Comparison of ENCODE assay signal across 8 mouse cellular contexts in genomic region chr19:8857689-8858088, GRCm38 (mm10). TPM values are rescaled to one million over a fixed set of nuclear protein-coding genes. Genes with fewer than 3 reads are reported as not detected.
A peak's percentile ranks its signal among the peaks of the same experiment; 100 is the strongest.
DNase-seq lines count a peak whose midpoint lies in the region; ATAC-seq and TF ChIP-seq lines count a peak whose summit lies in the region.

No protein-coding gene starts in this region.

- H3K4me2 ChIP-seq in forebrain, postnatal 0 days (ENCODE audit: low read depth): no peak overlapping the region
- H3K4me2 ChIP-seq in forebrain, embryonic 12.5 days: no peak overlapping the region
- H3K4me2 ChIP-seq in embryonic facial prominence, embryonic 11.5 days (ENCODE audit: low read depth, low read length): no peak overlapping the region
- no peak overlapping the region for H3K4me2 ChIP-seq in liver, embryonic 13.5 days
- no peak overlapping the region for H3K4me2 ChIP-seq in midbrain, embryonic 16.5 days (ENCODE audit: low read length)

- TF ChIP-seq POLR2A in testis, adult 2 months (IDR thresholded peaks at IDR 0.05; ENCODE audit: control insufficient read depth, low read depth, low read length): no peak

- no peaks in the 10 kb centered on the region for H3K4me1 ChIP-seq in forebrain, postnatal 0 days (ENCODE audit: insufficient read depth)
- no peaks in the 10 kb centered on the region for H3K4me1 ChIP-seq in forebrain, embryonic 12.5 days
- no peaks in the 10 kb centered on the region for H3K4me1 ChIP-seq in testis, adult 2 months (ENCODE audit: control insufficient read depth, insufficient read depth, low read length)
- H3K4me1 ChIP-seq in embryonic facial prominence, embryonic 11.5 days (ENCODE audit: control insufficient read depth, insufficient read depth, low read length): no peaks in the 10 kb centered on the region
- H3K4me1 ChIP-seq in liver, embryonic 13.5 days (replicated peaks): no peaks in the 10 kb centered on the region
- H3K4me1 ChIP-seq in midbrain, embryonic 16.5 days (ENCODE audit: control insufficient read depth, insufficient read depth, low read length): no peaks in the 10 kb centered on the region

- H3K9me3 ChIP-seq in forebrain, postnatal 0 days (ENCODE audit: low read length): no peaks in the 10 kb centered on the region
- H3K9me3 ChIP-seq in forebrain, embryonic 12.5 days: no peaks in the 10 kb centered on the region
- no peaks in the 10 kb centered on the region for H3K9me3 ChIP-seq in embryonic facial prominence, embryonic 11.5 days (replicated peaks; ENCODE audit: control insufficient read depth, low read length)
- H3K9me3 ChIP-seq in liver, embryonic 13.5 days (replicated peaks): no peaks in the 10 kb centered on the region
- H3K9me3 ChIP-seq in midbrain, embryonic 16.5 days (replicated peaks; ENCODE audit: control insufficient read depth, low read length, poor library complexity, severe bottlenecking): no peaks in the 10 kb centered on the region

- no peaks in the 10 kb centered on the region for H3K27me3 ChIP-seq in forebrain, postnatal 0 days (ENCODE audit: insufficient read depth, low read length)
- H3K27me3 ChIP-seq in forebrain, embryonic 12.5 days: no peaks in the 10 kb centered on the region
- H3K27me3 ChIP-seq in testis, adult 2 months (ENCODE audit: control insufficient read depth, insufficient read depth, low read length): no peaks in the 10 kb centered on the region
- no peaks in the 10 kb centered on the region for H3K27me3 ChIP-seq in embryonic facial prominence, embryonic 11.5 days (ENCODE audit: control insufficient read depth, insufficient read depth, low read length)
- no peaks in the 10 kb centered on the region for H3K27me3 ChIP-seq in liver, embryonic 13.5 days
- H3K27me3 ChIP-seq in midbrain, embryonic 16.5 days (ENCODE audit: control insufficient read depth, insufficient read depth, low read depth, low read length): no peaks in the 10 kb centered on the region

- H3K9ac ChIP-seq in forebrain, postnatal 0 days: no peak overlapping the region
- no peak overlapping the region for H3K9ac ChIP-seq in forebrain, embryonic 12.5 days
- H3K9ac ChIP-seq in embryonic facial prominence, embryonic 11.5 days (replicated peaks; ENCODE audit: low read length): no peak overlapping the region
- H3K9ac ChIP-seq in liver, embryonic 13.5 days: no peak overlapping the region
- H3K9ac ChIP-seq in midbrain, embryonic 16.5 days (ENCODE audit: low read depth, low read length): no peak overlapping the region

- peak; percentile 68 for TF ChIP-seq CTCF in forebrain, postnatal 0 days (IDR thresholded peaks at IDR 0.05; ENCODE audit: low read depth)
- TF ChIP-seq CTCF in testis, adult 2 months (IDR thresholded peaks at IDR 0.05; ENCODE audit: control insufficient read depth, insufficient read depth, insufficient replicate concordance, low read depth, low read length): peak; percentile 48; the same call in 1 of the 2 replicates

- 43% methylated on average over 4 of the region's 4 CpGs for WGBS in forebrain, postnatal 0 days
- 50% methylated on average over 4 of the region's 4 CpGs for WGBS in forebrain, embryonic 12.5 days
- WGBS in embryonic facial prominence, embryonic 11.5 days: 37% methylated on average over 4 of the region's 4 CpGs
- WGBS in liver, embryonic 13.5 days (ENCODE audit: insufficient replicate concordance): 31% methylated on average over 4 of the region's 4 CpGs
- 42% methylated on average over 4 of the region's 4 CpGs for WGBS in midbrain, embryonic 16.5 days

- H3K27ac ChIP-seq in forebrain, postnatal 0 days (ENCODE audit: low read depth, low read length): no peak overlapping the region
- H3K27ac ChIP-seq in forebrain, embryonic 12.5 days: no peak overlapping the region
- H3K27ac ChIP-seq in testis, adult 2 months (ENCODE audit: control insufficient read depth, insufficient read depth, low read depth, low read length): no peak overlapping the region
- H3K27ac ChIP-seq in embryonic facial prominence, embryonic 11.5 days (replicated peaks; ENCODE audit: low read depth, low read length): no peak overlapping the region
- H3K27ac ChIP-seq in liver, embryonic 13.5 days: no peak overlapping the region
- H3K27ac ChIP-seq in midbrain, embryonic 16.5 days (ENCODE audit: low read length): no peak overlapping the region

- no peak overlapping the region for H3K4me3 ChIP-seq in forebrain, postnatal 0 days (ENCODE audit: low read depth, low read length)
- no peak overlapping the region for H3K4me3 ChIP-seq in forebrain, embryonic 12.5 days (replicated peaks)
- H3K4me3 ChIP-seq in testis, adult 2 months (ENCODE audit: control insufficient read depth, low read depth, low read length): no peak overlapping the region
- H3K4me3 ChIP-seq in embryonic facial prominence, embryonic 11.5 days (ENCODE audit: low read depth, low read length): no peak overlapping the region
- H3K4me3 ChIP-seq in liver, embryonic 13.5 days (replicated peaks): no peak overlapping the region
- no peak overlapping the region for H3K4me3 ChIP-seq in midbrain, embryonic 16.5 days (ENCODE audit: low read depth, low read length)

- ATAC-seq in forebrain, postnatal 0 days: no peak
- ATAC-seq in forebrain, embryonic 12.5 days (ENCODE audit: low FRiP score): no peak
- no peak for ATAC-seq in embryonic facial prominence, embryonic 11.5 days (replicated peaks; ENCODE audit: insufficient number of reproducible peaks, low FRiP score, low TSS enrichment, low read depth)
- 0 out of 2 replicates have a peak, but pooled peaks have one; percentile 50 for ATAC-seq in liver, embryonic 13.5 days (ENCODE audit: low read depth)
- ATAC-seq in midbrain, embryonic 16.5 days: no peak

- H3K36me3 ChIP-seq in forebrain, postnatal 0 days (ENCODE audit: insufficient read depth): no peaks in the 10 kb centered on the region
- no peaks in the 10 kb centered on the region for H3K36me3 ChIP-seq in forebrain, embryonic 12.5 days (replicated peaks)
- H3K36me3 ChIP-seq in testis, adult 2 months (ENCODE audit: control insufficient read depth, insufficient read depth, low read length): no peaks in the 10 kb centered on the region
- no peaks in the 10 kb centered on the region for H3K36me3 ChIP-seq in embryonic facial prominence, embryonic 11.5 days (replicated peaks; ENCODE audit: control insufficient read depth, insufficient read depth, low read depth, low read length)
- H3K36me3 ChIP-seq in liver, embryonic 13.5 days: no peaks in the 10 kb centered on the region
- no peaks in the 10 kb centered on the region for H3K36me3 ChIP-seq in midbrain, embryonic 16.5 days (ENCODE audit: control insufficient read depth, insufficient read depth, low read length)

- DNase-seq in forebrain, postnatal 0 days: peak; percentile 56
- DNase-seq in testis, postnatal 14 days (ENCODE audit: low spot score): no peak
- peak; percentile 64 for DNase-seq in embryonic facial prominence, embryonic 11.5 days (ENCODE audit: low spot score)
- DNase-seq in liver, embryonic 13.5 days: peak; percentile 35
- peak; percentile 62 for DNase-seq in thymus, postnatal 14 days

RNA-seq across cellular contexts. Expression of gene Lrrn4cl, which starts 7.1 kb away (rescaled TPM):
- total RNA-seq in forebrain, postnatal 0 days (2014; rRNA removed): 1.5 and 2.6 TPM in 2 replicates
- 0.58 and 0.88 TPM in 2 replicates for polyA plus RNA-seq in forebrain, postnatal 0 days (2015; fragmentation: Nextera tagmentation; extraction: Ambion mirVana)
- polyA plus RNA-seq in forebrain, embryonic 12.5 days (2016; fragmentation: Nextera tagmentation; extraction: Ambion mirVana): 0.26 and 0.60 TPM in 2 replicates
- 0.37 and 0.40 TPM in 2 replicates for polyA plus RNA-seq in testis, adult 2 months (2012; rRNA removed)
- polyA plus RNA-seq in embryonic facial prominence, embryonic 11.5 days (2014; fragmentation: Nextera tagmentation; extraction: Ambion mirVana): 0.10 and 0.49 TPM in 2 replicates
- polyA plus RNA-seq in liver, embryonic 13.5 days (2015; fragmentation: Nextera tagmentation; extraction: Ambion mirVana): 0.05 and 0.18 TPM in 2 replicates
- 0.62 and 0.92 TPM in 2 replicates for polyA plus RNA-seq in midbrain, embryonic 16.5 days (2015; fragmentation: Nextera tagmentation; extraction: Ambion mirVana)

RNA-seq across cellular contexts. Expression of gene Ubxn1, which starts 13.6 kb away (rescaled TPM):
- 108 and 126 TPM in 2 replicates for total RNA-seq in forebrain, postnatal 0 days (2014; rRNA removed)
- 168 and 185 TPM in 2 replicates for polyA plus RNA-seq in forebrain, postnatal 0 days (2015; fragmentation: Nextera tagmentation; extraction: Ambion mirVana)
- polyA plus RNA-seq in forebrain, embryonic 12.5 days (2016; fragmentation: Nextera tagmentation; extraction: Ambion mirVana): 178 and 182 TPM in 2 replicates
- polyA plus RNA-seq in testis, adult 2 months (2012; rRNA removed): 83.7 and 92.2 TPM in 2 replicates
- polyA plus RNA-seq in embryonic facial prominence, embryonic 11.5 days (2014; fragmentation: Nextera tagmentation; extraction: Ambion mirVana): 184 and 189 TPM in 2 replicates
- polyA plus RNA-seq in liver, embryonic 13.5 days (2015; fragmentation: Nextera tagmentation; extraction: Ambion mirVana): 112 and 125 TPM in 2 replicates
- polyA plus RNA-seq in midbrain, embryonic 16.5 days (2015; fragmentation: Nextera tagmentation; extraction: Ambion mirVana): 130 and 142 TPM in 2 replicates

RNA-seq across cellular contexts. Expression of gene Gng3, which starts 18.7 kb away (rescaled TPM):
- total RNA-seq in forebrain, postnatal 0 days (2014; rRNA removed): 68.0 and 78.5 TPM in 2 replicates
- polyA plus RNA-seq in forebrain, postnatal 0 days (2015; fragmentation: Nextera tagmentation; extraction: Ambion mirVana): 594 and 622 TPM in 2 replicates
- polyA plus RNA-seq in forebrain, embryonic 12.5 days (2016; fragmentation: Nextera tagmentation; extraction: Ambion mirVana): 131 and 139 TPM in 2 replicates
- 2.0 and 2.4 TPM in 2 replicates for polyA plus RNA-seq in testis, adult 2 months (2012; rRNA removed)
- 39.8 and 44.8 TPM in 2 replicates for polyA plus RNA-seq in embryonic facial prominence, embryonic 11.5 days (2014; fragmentation: Nextera tagmentation; extraction: Ambion mirVana)
- 0.52 and 0.73 TPM in 2 replicates for polyA plus RNA-seq in liver, embryonic 13.5 days (2015; fragmentation: Nextera tagmentation; extraction: Ambion mirVana)
- 477 and 539 TPM in 2 replicates for polyA plus RNA-seq in midbrain, embryonic 16.5 days (2015; fragmentation: Nextera tagmentation; extraction: Ambion mirVana)

RNA-seq across cellular contexts. Expression of gene Bscl2, which starts 20.4 kb away (rescaled TPM):
- 81.5 and 91.5 TPM in 2 replicates for total RNA-seq in forebrain, postnatal 0 days (2014; rRNA removed)
- 78.9 and 88.9 TPM in 2 replicates for polyA plus RNA-seq in forebrain, postnatal 0 days (2015; fragmentation: Nextera tagmentation; extraction: Ambion mirVana)
- 57.5 and 62.9 TPM in 2 replicates for polyA plus RNA-seq in forebrain, embryonic 12.5 days (2016; fragmentation: Nextera tagmentation; extraction: Ambion mirVana)
- polyA plus RNA-seq in testis, adult 2 months (2012; rRNA removed): 743 and 750 TPM in 2 replicates
- 29.9 and 39.1 TPM in 2 replicates for polyA plus RNA-seq in embryonic facial prominence, embryonic 11.5 days (2014; fragmentation: Nextera tagmentation; extraction: Ambion mirVana)
- 33.8 and 37.2 TPM in 2 replicates for polyA plus RNA-seq in liver, embryonic 13.5 days (2015; fragmentation: Nextera tagmentation; extraction: Ambion mirVana)
- 101 and 105 TPM in 2 replicates for polyA plus RNA-seq in midbrain, embryonic 16.5 days (2015; fragmentation: Nextera tagmentation; extraction: Ambion mirVana)

RNA-seq across cellular contexts. Expression of gene Uqcc3, which starts 23.0 kb away (rescaled TPM):
- 14.2 and 36.1 TPM in 2 replicates for total RNA-seq in forebrain, postnatal 0 days (2014; rRNA removed)
- polyA plus RNA-seq in forebrain, postnatal 0 days (2015; fragmentation: Nextera tagmentation; extraction: Ambion mirVana): 59.1 TPM in 2 replicates
- polyA plus RNA-seq in forebrain, embryonic 12.5 days (2016; fragmentation: Nextera tagmentation; extraction: Ambion mirVana): 55.2 and 57.3 TPM in 2 replicates
- polyA plus RNA-seq in testis, adult 2 months (2012; rRNA removed): 40.0 and 41.0 TPM in 2 replicates
- polyA plus RNA-seq in embryonic facial prominence, embryonic 11.5 days (2014; fragmentation: Nextera tagmentation; extraction: Ambion mirVana): 56.1 and 62.0 TPM in 2 replicates
- 37.8 and 38.5 TPM in 2 replicates for polyA plus RNA-seq in liver, embryonic 13.5 days (2015; fragmentation: Nextera tagmentation; extraction: Ambion mirVana)
- 54.5 and 59.8 TPM in 2 replicates for polyA plus RNA-seq in midbrain, embryonic 16.5 days (2015; fragmentation: Nextera tagmentation; extraction: Ambion mirVana)

Comparison
In these comparisons a context has a peak if more than half of its experiments do, and no peak if none do; other contexts are left out.
1. RNA of gene Gng3, which starts 18.7 kb away (polyA plus RNA-seq): 594 to 622 TPM in forebrain, postnatal 0 days, 477 to 539 TPM in midbrain, embryonic 16.5 days, 131 to 139 TPM in forebrain, embryonic 12.5 days and 39.8 to 44.8 TPM in embryonic facial prominence, embryonic 11.5 days; 2.0 to 2.4 TPM in testis, adult 2 months and 0.52 to 0.73 TPM in liver, embryonic 13.5 days; every median in the first group is over 10 times any median in the second.